Mouse (Mus musculus) retina, adult 2 months (tissue): Measurements from ENCODE around the gene 4930596D02Rik.

Source experiments
- DNase-seq: peaks from one replicate; pipeline ENCODE4 v3.0.0-alpha.2; 2012; ENCODE audit warnings: low read depth, low spot score

Gene 4930596D02Rik

GRCm38 (mm10) chr14:35811878-35812277 lies at the start of gene 4930596D02Rik:
Gene 4930596D02Rik, minus strand, starts transcription at chr14:35811978.
- no peak for DNase-seq

- no peak for DNase-seq
These were observed 41.5 kb upstream of the 4930596D02Rik start for GRCm38 (mm10) chr14:35853254-35853653.

- no peak for DNase-seq
These were observed 33.5 kb upstream of the 4930596D02Rik start for GRCm38 (mm10) chr14:35845271-35845670.

GRCm38 (mm10) chr14:35842111-35842721 lies 30.4 kb upstream of the 4930596D02Rik start:
- DNase-seq = no peak

- DNase-seq = no peak
These were observed 19.0 kb downstream of the 4930596D02Rik start for GRCm38 (mm10) chr14:35792656-35793213.

- no peak for DNase-seq
These were observed 31.7 kb downstream of the 4930596D02Rik start for GRCm38 (mm10) chr14:35780033-35780432.

GRCm38 (mm10) chr14:35773306-35773705 lies 38.5 kb downstream of the 4930596D02Rik start:
- DNase-seq = no peak
